Mouse (Mus musculus): ENCODE measurements around the gene Suclg1.

DNA sequence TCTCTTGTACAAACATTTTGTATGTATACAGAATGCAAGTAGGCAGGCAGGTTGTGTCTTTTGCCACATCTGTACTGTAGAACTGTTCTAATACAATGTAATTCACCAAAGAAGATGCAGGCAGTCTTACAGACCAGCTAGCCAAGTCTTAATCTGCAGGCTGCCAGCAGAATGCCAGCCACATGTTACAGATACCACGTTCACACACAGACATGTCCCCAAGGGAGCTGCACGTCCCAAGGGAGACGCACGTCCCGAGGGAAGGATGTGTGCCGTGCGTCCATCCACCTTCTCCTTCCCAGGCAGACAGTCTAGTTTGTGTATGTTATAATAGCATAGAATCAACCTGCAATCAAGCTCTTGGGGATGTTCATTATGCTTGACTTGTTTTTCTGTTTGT is 8.9 kb downstream of the Suclg1 start:
- TF ChIP-seq EP300 (IDR thresholded peaks at IDR 0.05) (no peak), CTCF (IDR thresholded peaks at IDR 0.05) (no peak)
